Mouse (Mus musculus) left cerebral cortex, postnatal 14 days (tissue): Measurements from ENCODE around the gene Brd3. TPM values are rescaled to one million over a fixed set of nuclear protein-coding genes. Genes with fewer than 3 reads are reported as not detected.
"Not testable (repeated sequence)": the region's sequence is repeated elsewhere in the genome, so short reads cannot be mapped to it uniquely, and the experiment has no call there.

Experiments
- DNase-seq, 2 experiments: peaks; one replicate each; pipeline ENCODE4 v3.0.0; 2021 to 2022; ENCODE audit warnings: low spot score in 2 of 2, mixed read lengths in 1 of 2
- intact Hi-C: fragments of 180-260 bp; cut with DNase I; formaldehyde crosslinking; loops from one replicate; pipeline ENCODE4 v1.15.1; 2025
- long read RNA-seq, 2 experiments: library from polyadenylated mRNA; stranded (forward); transcript quantifications; one replicate each; pipeline ENCODE4 v2.0.0; 2021
- total RNA-seq, 2 experiments: library from RNA; stranded (reverse); gene quantifications; 2 replicates each; pipeline ENCODE4 v1.2.3; 2021

Brd3 gene
- 10 to 100 TPM; 61.3 to 64.0 TPM for total RNA-seq
- long read RNA-seq, experiment 1, full-length matches to known transcripts: 1 of 22 reads
- long read RNA-seq, experiment 1, partial matches to known transcripts: 9 of 22 reads
- long read RNA-seq, experiment 1, other reads (novel, unspliced or antisense): 12 of 22 reads
- long read RNA-seq, experiment 2, full-length matches to known transcripts: 3 of 24 reads
- long read RNA-seq, experiment 2, partial matches to known transcripts: 6 of 24 reads
- long read RNA-seq, experiment 2, other reads (novel, unspliced or antisense): 15 of 24 reads

GRCm38 (mm10) chr2:27507562-27507961 is at the start of gene Brd3:
Gene Brd3 (minus strand): TSS chr2:27507662.
- DNase-seq: no peak
- intact Hi-C loops: no loop called here

DNA sequence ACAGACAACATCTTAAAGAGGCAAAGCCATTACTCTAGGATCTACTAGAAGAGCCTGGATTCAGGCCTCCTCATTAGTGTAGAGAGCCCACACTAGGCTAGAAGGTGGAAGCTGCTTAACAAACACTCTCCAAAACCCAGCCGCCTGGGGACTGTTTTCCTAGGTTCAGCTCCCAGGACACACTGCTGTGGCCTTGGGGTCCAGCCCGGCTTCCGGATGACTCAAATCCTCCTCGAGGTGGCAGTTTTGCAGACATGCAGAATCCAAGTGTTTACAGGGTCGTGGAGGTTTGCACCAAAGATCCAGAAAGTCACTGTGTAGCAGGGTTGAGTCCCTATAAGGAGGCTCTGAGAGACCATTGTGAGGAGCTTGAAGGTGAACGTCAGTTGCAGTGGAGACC is 49.5 kb upstream of the Brd3 start:
- DNase-seq: no peak
- intact Hi-C loops: loop anchor here (10.0 kb wide), 1 partner anchor 328 kb away; the partner anchor contains the start of gene Col5a1

DNA sequence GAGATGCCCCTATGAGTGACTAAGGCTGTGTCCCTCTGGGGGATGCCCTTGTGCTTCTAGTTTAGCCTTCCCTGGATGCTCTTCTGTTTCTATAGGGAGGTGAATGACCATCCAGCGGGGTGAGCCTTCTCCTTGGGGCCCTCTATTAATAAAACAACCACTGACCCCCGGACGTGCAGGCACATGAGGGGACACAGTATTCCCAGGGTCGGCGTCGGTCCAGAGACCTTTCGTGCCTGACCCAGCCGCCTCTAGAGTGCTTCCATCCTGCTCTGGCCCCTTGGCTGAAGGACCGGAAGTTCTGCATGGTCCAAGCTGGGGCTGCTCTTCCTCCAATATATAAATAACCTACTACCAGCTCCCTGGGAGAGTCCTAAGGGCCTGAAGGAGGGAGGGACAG is 46.8 kb upstream of the Brd3 start:
- intact Hi-C loops: loop anchor here (10.0 kb wide), 1 partner anchor 330 kb away; the partner anchor contains the start of gene Col5a1
- no peak for DNase-seq

GRCm38 (mm10) chr2:27552620-27553287 is 45.3 kb upstream of the Brd3 start:
- DNase-seq: peak; percentile 75 to 86
- intact Hi-C loops: loop anchor here (1.0 to 10.0 kb wide), 2 partner anchors 213 to 332 kb away; partner anchors contain the start of gene Col5a1

- no peak for DNase-seq
- intact Hi-C loops: loop anchor here (10.0 kb wide), 1 partner anchor 896 kb away; the partner anchor contains the start of gene Ppp1r26
Measured at GRCm38 (mm10) chr2:27548664-27549369, 41.4 kb upstream of the Brd3 start.

DNA sequence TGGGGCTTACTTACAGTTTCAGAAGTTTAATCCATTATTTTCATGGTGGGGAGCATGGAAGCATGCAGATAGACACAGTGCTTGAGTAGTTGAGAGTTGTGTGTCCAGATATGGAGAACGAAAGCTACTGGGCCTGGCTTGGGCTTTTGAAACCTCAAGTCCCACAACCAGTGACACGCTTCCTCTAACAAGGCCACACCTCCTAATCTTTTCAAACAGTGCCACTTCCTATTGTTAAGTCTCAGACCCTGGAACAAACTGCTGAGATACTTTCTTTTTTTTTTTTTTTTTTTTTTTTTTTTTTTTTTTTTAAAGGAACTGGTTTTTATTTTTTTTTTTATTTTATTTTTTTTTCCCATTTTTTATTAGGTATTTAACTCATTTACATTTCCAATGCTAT is 40.5 kb upstream of the Brd3 start:
- DNase-seq: no peak
- intact Hi-C loops: loop anchor here (10.0 kb wide), 1 partner anchor 897 kb away; the partner anchor contains the start of gene Ppp1r26

- no peak for DNase-seq
- intact Hi-C loops: loop anchor here (10.0 kb wide), 1 partner anchor 897 kb away; the partner anchor contains the start of gene Ppp1r26
Measured at GRCm38 (mm10) chr2:27547326-27547725, 39.9 kb upstream of the Brd3 start.

GRCm38 (mm10) chr2:27546041-27546440 is 38.6 kb upstream of the Brd3 start:
- intact Hi-C loops: loop anchor here (10.0 kb wide), 1 partner anchor 899 kb away; the partner anchor contains the start of gene Ppp1r26

DNA sequence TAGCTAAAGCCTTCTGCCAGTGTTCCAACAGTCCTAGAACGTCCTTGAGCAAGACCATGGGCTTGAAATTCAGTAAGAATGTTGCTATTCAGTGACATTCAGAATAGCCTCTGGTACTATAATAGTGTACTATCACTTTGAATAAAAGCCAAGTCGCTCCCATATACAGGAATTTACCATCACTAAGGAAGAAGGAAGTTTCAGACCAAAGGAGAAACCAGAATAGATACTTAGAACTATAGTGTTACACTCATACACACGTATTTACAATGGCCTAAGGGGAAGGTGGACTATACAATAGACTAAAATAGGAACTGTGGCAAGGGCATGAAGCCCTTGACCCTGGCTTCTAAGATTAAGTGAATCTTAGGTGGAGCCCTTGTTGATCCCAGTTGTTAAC is 38.1 kb upstream of the Brd3 start:
- not testable (repeated sequence) for DNase-seq

More at GRCm38 (mm10) chr2:27546041-27546440, 38.6 kb upstream of the Brd3 start:
- DNase-seq: not testable (repeated sequence)

GRCm38 (mm10) chr2:27544613-27545012 is 37.2 kb upstream of the Brd3 start:
- intact Hi-C loops: loop anchor here (10.0 kb wide), 1 partner anchor 900 kb away; the partner anchor contains the start of gene Ppp1r26
- DNase-seq: no peak

More for the DNA sequence above, 38.1 kb upstream of the Brd3 start:
- intact Hi-C loops: loop anchor here (10.0 kb wide), 1 partner anchor 899 kb away; the partner anchor contains the start of gene Ppp1r26

GRCm38 (mm10) chr2:27541225-27541624 is 33.8 kb upstream of the Brd3 start:
- intact Hi-C loops: loop anchor here (10.0 kb wide), 1 partner anchor 904 kb away; the partner anchor contains the start of gene Ppp1r26
- DNase-seq: no peak

- intact Hi-C loops: loop anchor here (10.0 kb wide), 1 partner anchor 904 kb away; the partner anchor contains the start of gene Ppp1r26
- DNase-seq: no peak
Measured at GRCm38 (mm10) chr2:27540515-27540836, 33.0 kb upstream of the Brd3 start.

- intact Hi-C loops: loop anchor here (10.0 kb wide), 1 partner anchor 905 kb away; the partner anchor contains the start of gene Ppp1r26
- peak; percentile 99 to 100 for DNase-seq
Measured at GRCm38 (mm10) chr2:27539772-27540514, 32.5 kb upstream of the Brd3 start.

- DNase-seq: peak; percentile 30 to 43
- intact Hi-C loops: no loop called here
Measured at GRCm38 (mm10) chr2:27539336-27539735, 31.9 kb upstream of the Brd3 start.

GRCm38 (mm10) chr2:27538455-27539330 is 31.2 kb upstream of the Brd3 start:
- DNase-seq, intact Hi-C loops: not testable (repeated sequence)

DNA sequence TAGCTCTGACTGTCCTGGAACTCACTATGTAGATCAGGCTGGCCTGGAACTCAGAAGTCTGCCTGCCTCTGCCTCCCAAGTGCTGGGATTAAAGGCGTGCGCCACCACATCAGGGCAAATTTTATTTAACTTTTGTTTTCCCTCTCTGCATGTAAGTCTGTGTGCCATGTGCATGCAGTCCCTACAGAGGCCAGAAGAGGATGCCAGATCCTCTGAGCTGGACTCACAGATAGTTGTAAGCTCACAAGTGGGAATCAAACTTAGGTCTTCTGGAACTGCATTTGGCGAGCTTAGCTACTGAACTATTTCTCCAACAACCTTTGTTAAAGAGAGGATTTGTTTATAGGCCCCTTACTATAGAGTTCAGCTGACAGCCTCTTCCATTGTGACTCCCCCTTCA is 10.8 kb upstream of the Brd3 start:
- no peak for DNase-seq
- intact Hi-C loops: loop anchor here (5.0 kb wide), 1 partner anchor 66 kb away; no protein-coding TSS in a partner anchor

- DNase-seq: no peak
- intact Hi-C loops: loop anchor here (5.0 kb wide), 1 partner anchor 64 kb away; no protein-coding TSS in a partner anchor
Measured at GRCm38 (mm10) chr2:27516289-27516688, 8.8 kb upstream of the Brd3 start.
